Mouse (Mus musculus) forebrain, embryonic 16.5 days (tissue): ENCODE data around the gene Olfr917. TPM values are rescaled to one million over a fixed set of nuclear protein-coding genes. Genes with fewer than 3 reads are reported as not detected.

Experiments
- ATAC-seq: fragments of 200-750 bp; cut with Nextera tagmentation; 2 replicates; pipeline ENCODE4 v1.8.0; 2017; ENCODE audit warnings: mild to moderate bottlenecking, moderate library complexity
- H3K27ac ChIP-seq: fragments of 300-500 bp; sonication (generic); 2 replicates; pipeline ENCODE4 v1.5.1; 2014; ENCODE audit warnings: low read length, control low read depth
- H3K27me3 ChIP-seq: fragments of 300-500 bp; sonication (generic); replicated peaks from 2 replicates; pipeline ENCODE4 v1.6.1; 2014; ENCODE audit warnings: low read length; ENCODE audit not compliant: control insufficient read depth, insufficient read depth
- H3K36me3 ChIP-seq: fragments of 300-500 bp; sonication (generic); 2 replicates; pipeline ENCODE4 v1.6.1; 2014; ENCODE audit not compliant: control insufficient read depth, insufficient read depth
- H3K4me1 ChIP-seq: fragments of 300-500 bp; sonication (generic); replicated peaks from 2 replicates; pipeline ENCODE4 v1.6.1; 2014; ENCODE audit warnings: low read length; ENCODE audit not compliant: control insufficient read depth, insufficient read depth
- H3K4me2 ChIP-seq: fragments of 300-500 bp; sonication (generic); 2 replicates; pipeline ENCODE4 v1.6.1; 2014; ENCODE audit warnings: mild to moderate bottlenecking, low read length, control low read depth
- H3K4me3 ChIP-seq: fragments of 300-500 bp; sonication (generic); replicated peaks from 2 replicates; pipeline ENCODE4 v1.5.1; 2014; ENCODE audit warnings: mild to moderate bottlenecking, low read length, control low read depth
- H3K9ac ChIP-seq: fragments of 300-500 bp; sonication (generic); replicated peaks from 2 replicates; pipeline ENCODE4 v1.6.1; 2014; ENCODE audit warnings: low read depth, low read length, control low read depth
- H3K9me3 ChIP-seq: fragments of 300-500 bp; sonication (generic); 2 replicates; pipeline ENCODE4 v1.6.1; 2016; ENCODE audit warnings: low read length; ENCODE audit not compliant: control insufficient read depth
- WGBS: fragments of 180-500 bp; shearing (Covaris S2); extraction: QIAGEN DNeasy Blood & Tissue Kit; methylation state at CpG from one replicate; pipeline ENCODE4 v1.1.7; 2014; 5-methylcytosine and 5-hydroxymethylcytosine counted together
- polyA plus RNA-seq: library from polyadenylated mRNA; unstranded; fragments of >200 nt; fragmentation: Nextera tagmentation; extraction: Ambion mirVana; gene quantifications from 2 replicates; pipeline ENCODE4 v1.2.1, GENCODE M21; 2015

Gene Olfr917
- polyA plus RNA-seq, result not detected in 2 replicates

DNA sequence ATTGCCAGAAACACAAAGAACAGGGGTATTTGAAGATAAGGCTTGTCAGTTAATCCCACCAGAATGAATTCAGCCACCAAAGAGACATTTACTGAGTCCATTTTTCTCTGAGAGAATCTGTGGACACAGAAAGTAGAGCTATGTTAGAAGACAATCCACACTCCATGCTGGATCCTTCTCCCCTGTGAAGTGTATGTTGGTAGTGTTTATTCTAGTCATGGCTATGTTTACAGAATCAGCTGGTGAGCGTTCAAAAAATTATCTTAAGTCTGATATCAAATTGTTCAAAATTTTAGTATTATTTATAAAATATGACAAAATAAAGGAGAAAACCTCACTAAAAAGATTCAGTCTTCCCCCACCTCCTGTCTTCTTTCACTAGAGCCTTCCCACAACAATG is at the start of gene Olfr917:
Olfr917 (minus strand) TSS at position 101 of the 400 bp plus-strand sequence.
- Histone ChIP-seq H3K27me3 (no peaks in the 10 kb centered on the region), H3K9me3 (no peaks in the 10 kb centered on the region), H3K9ac (no peak within 1 kb of the TSS), H3K4me1 (no peaks in the 10 kb centered on the region), H3K4me3 (no peak within 1 kb of the TSS), H3K27ac (no peak within 1 kb of the TSS), H3K36me3 (no peaks in the 10 kb centered on the region), H3K4me2 (no peak within 1 kb of the TSS)
- 81% methylated on average over 1 of the region's 1 CpGs for WGBS
- ATAC-seq, result no peak

DNA sequence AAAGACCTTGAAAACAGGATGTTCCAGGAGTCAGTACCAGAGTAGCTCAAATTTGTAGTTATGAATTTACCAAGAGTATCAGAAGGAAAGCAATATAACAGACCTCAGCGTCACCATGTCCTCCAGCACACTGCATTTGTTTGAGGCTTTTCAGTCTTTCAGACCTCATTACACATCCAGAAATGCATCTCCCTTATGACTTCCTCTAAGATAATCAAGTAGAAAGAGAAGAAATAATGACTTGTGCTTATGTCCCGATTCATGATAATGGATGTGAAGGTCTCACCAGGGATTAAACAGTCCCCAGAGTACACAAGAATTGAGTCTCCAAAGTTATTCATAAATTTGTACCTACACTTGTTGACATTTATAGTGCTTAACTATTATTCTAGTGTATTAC is 8.9 kb upstream of the Olfr917 start, which contains the start of gene Olfr918:
Olfr918 (minus strand) TSS at position 101 of the 400 bp plus-strand sequence.
- no peaks in the 10 kb centered on the region for H3K4me1 ChIP-seq

DNA sequence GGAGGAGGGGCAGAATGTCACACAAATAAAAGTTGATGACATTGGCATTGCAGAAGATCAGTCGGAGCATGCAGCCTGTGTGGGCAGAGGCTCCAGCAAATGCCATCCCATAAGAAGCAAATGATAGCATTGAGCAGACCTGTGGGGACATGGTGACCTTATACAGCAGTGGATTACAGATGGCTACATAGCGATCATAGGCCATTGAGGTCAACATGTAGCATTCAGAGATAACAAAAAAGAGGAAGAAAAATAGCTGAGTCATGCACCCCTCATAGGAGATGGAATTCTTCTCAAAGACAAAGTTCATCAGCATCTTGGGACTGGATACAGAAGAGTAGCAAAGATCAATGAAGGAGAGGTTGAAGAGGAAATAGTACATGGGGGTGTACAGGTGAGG is 7.2 kb upstream of the Olfr917 start:
- H3K27ac ChIP-seq, result no peak overlapping the region
- no peaks in the 10 kb centered on the region for H3K36me3 ChIP-seq
- H3K4me3 ChIP-seq, result no peak overlapping the region
- H3K9ac ChIP-seq, result no peak overlapping the region
- H3K9me3 ChIP-seq, result no peaks in the 10 kb centered on the region
- H3K4me2 ChIP-seq, result no peak overlapping the region
- no peaks in the 10 kb centered on the region for H3K4me1 ChIP-seq
- 89% methylated on average over 2 of the region's 2 CpGs for WGBS
- no peaks in the 10 kb centered on the region for H3K27me3 ChIP-seq
- ATAC-seq, result no peak

More for the DNA sequence above, 8.9 kb upstream of the Olfr917 start, which contains the start of gene Olfr918:
- no peak within 1 kb of the TSS for H3K4me3 ChIP-seq
- H3K27me3 ChIP-seq, result no peaks in the 10 kb centered on the region
- ATAC-seq, result no peak
- no peak within 1 kb of the TSS for H3K9ac ChIP-seq
- H3K4me2 ChIP-seq, result no peak within 1 kb of the TSS
- no peaks in the 10 kb centered on the region for H3K9me3 ChIP-seq
- no peak within 1 kb of the TSS for H3K27ac ChIP-seq
- no peaks in the 10 kb centered on the region for H3K36me3 ChIP-seq
- WGBS, result 83% methylated on average over 2 of the region's 2 CpGs

DNA sequence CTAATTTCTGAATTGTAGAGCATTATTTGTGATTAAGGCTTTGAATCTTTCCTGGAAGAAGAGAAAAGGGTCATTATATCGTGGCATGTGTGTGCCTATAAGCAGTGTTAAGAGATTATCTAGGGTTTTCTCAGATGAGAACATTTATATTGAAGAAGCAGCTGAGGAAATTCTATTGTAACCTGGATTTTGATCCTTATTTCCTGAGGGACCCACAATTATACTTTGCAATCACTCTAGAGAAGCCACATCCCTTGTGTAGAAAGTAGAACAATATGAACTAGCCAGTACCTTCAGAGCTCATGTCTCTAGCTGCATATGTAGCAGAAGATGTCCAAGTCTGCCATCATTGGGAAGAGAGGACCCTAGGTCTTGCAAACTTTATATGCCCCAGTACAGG is 5.9 kb downstream of the Olfr917 start, which contains the start of gene Olfr916:
Olfr916 (minus strand) TSS at position 101 of the 400 bp plus-strand sequence.
- H3K4me3 ChIP-seq, result no peak within 1 kb of the TSS
- no peak within 1 kb of the TSS for H3K27ac ChIP-seq
- 56% methylated on average over 1 of the region's 1 CpGs for WGBS
- H3K4me1 ChIP-seq, result no peaks in the 10 kb centered on the region
- H3K27me3 ChIP-seq, result no peaks in the 10 kb centered on the region
- H3K9me3 ChIP-seq, result no peaks in the 10 kb centered on the region
- ATAC-seq, result no peak
- no peak within 1 kb of the TSS for H3K9ac ChIP-seq
- H3K4me2 ChIP-seq, result no peak within 1 kb of the TSS
- H3K36me3 ChIP-seq, result no peaks in the 10 kb centered on the region

DNA sequence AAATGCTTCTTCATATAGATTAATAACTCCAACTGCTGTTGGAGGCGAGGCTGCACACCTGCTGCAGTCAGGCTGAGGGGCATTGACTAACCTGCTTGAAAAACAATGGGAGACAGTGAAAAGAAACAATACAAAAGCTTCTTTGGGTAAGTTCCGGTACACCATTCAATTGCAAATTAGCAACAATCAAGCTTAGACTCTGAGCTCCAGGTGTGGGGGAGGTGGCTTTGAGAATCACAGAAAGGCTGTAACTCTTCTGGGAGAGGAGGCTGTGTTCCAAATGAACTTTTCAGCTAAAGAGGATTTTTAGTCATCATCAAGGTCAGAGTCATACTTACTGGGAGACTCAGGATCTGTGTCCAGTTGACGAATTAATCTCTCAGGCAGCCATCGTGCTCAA is 33.2 kb downstream of the Olfr917 start:
- Histone ChIP-seq H3K4me2 (no peak overlapping the region), H3K27ac (no peak overlapping the region), H3K4me1 (no peaks in the 10 kb centered on the region), H3K9ac (no peak overlapping the region), H3K36me3 (no peaks in the 10 kb centered on the region), H3K27me3 (no peaks in the 10 kb centered on the region), H3K9me3 (peaks cover 2% of the 10 kb centered on the region; the same call in 1 of the 2 replicates), H3K4me3 (no peak overlapping the region)
- WGBS, result 72% methylated on average over 4 of the region's 4 CpGs
- no peak for ATAC-seq

Other genes with a start within 250 kb of the Olfr917 start
- not detected in 2 replicates for gene Olfr901, start 236.4 kb downstream of the Olfr917 start, polyA plus RNA-seq
- gene Olfr902, start 218.2 kb downstream of the Olfr917 start, polyA plus RNA-seq, result not detected in 2 replicates
- gene Olfr904, start 202.7 kb downstream of the Olfr917 start, polyA plus RNA-seq, result not detected in 2 replicates
- gene Olfr905, start 194.7 kb downstream of the Olfr917 start, polyA plus RNA-seq, result not detected in 2 replicates
- gene Olfr906, start 178.8 kb downstream of the Olfr917 start, polyA plus RNA-seq, result not detected in 2 replicates
- gene Olfr907, start 170.0 kb downstream of the Olfr917 start, polyA plus RNA-seq, result not detected in 2 replicates
- gene Olfr911-ps1, start 144.3 kb downstream of the Olfr917 start, polyA plus RNA-seq, result not detected in 2 replicates
- not detected in 2 replicates for gene Olfr910, start 128.0 kb downstream of the Olfr917 start, polyA plus RNA-seq
- not detected in 2 replicates for gene Olfr912, start 85.7 kb downstream of the Olfr917 start, polyA plus RNA-seq
- not detected in 2 replicates for gene Olfr913, start 73.1 kb downstream of the Olfr917 start, polyA plus RNA-seq
- not detected in 2 replicates for gene Olfr914, start 60.7 kb downstream of the Olfr917 start, polyA plus RNA-seq
- not detected in 2 replicates for gene Olfr916, start 6.0 kb downstream of the Olfr917 start, polyA plus RNA-seq
- gene Olfr918, start 8.8 kb upstream of the Olfr917 start, polyA plus RNA-seq, result not detected in 2 replicates
- gene Olfr919, start 37.8 kb upstream of the Olfr917 start, polyA plus RNA-seq, result not detected in 2 replicates
- gene Vwa5a, start 52.4 kb upstream of the Olfr917 start, polyA plus RNA-seq, result 4.8 and 8.0 TPM in 2 replicates
- gene Olfr920, start 86.5 kb upstream of the Olfr917 start, polyA plus RNA-seq, result not detected in 2 replicates
- gene Olfr921, start 107.2 kb upstream of the Olfr917 start, polyA plus RNA-seq, result not detected in 2 replicates
- not detected in 2 replicates for gene Olfr922, start 148.8 kb upstream of the Olfr917 start, polyA plus RNA-seq
- gene Olfr923, start 160.7 kb upstream of the Olfr917 start, polyA plus RNA-seq, result not detected in 2 replicates
- gene Olfr924, start 178.6 kb upstream of the Olfr917 start, polyA plus RNA-seq, result not detected in 2 replicates
- gene Olfr26, start 189.2 kb upstream of the Olfr917 start, polyA plus RNA-seq, result not detected in 2 replicates
- gene Olfr926, start 211.3 kb upstream of the Olfr917 start, polyA plus RNA-seq, result not detected in 2 replicates